Mouse (Mus musculus): ENCODE measurements around the gene Rpusd3.
A peak's percentile ranks its signal among the peaks of the same experiment; 100 is the strongest.

Gene Rpusd3

GRCm38 (mm10) chr6:113419199-113419587 is at the start of gene Rpusd3:
Gene Rpusd3, minus strand, starts transcription at chr6:113419340.
- peak; percentile 99 for DNase-seq (ENCODE audit: extremely low spot score, low read depth, low spot score)

- no peak for DNase-seq (ENCODE audit: extremely low spot score, low read depth, low spot score)
Measured at GRCm38 (mm10) chr6:113468512-113468911, 49.4 kb upstream of the Rpusd3 start.

DNA sequence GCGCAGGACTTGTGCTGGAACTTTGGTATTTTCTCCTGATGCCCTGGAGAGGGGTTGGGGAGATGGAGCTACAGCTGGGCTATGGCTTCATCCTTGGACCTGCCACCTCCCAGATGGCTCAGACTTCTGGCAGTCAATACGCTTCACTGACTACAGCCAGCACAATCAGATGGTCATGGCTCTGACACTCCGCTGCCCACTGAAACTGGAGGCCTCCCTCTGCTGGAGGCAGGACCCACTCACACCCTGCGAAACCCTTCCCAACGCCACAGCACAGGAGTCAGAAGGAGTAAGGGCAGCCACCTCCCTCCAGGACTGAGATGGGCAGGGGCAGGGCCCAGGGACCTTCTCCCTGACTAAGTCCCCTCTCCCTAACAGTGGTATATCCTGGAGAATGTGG is 46.5 kb upstream of the Rpusd3 start:
- no peak for DNase-seq (ENCODE audit: extremely low spot score, low read depth, low spot score)

DNA sequence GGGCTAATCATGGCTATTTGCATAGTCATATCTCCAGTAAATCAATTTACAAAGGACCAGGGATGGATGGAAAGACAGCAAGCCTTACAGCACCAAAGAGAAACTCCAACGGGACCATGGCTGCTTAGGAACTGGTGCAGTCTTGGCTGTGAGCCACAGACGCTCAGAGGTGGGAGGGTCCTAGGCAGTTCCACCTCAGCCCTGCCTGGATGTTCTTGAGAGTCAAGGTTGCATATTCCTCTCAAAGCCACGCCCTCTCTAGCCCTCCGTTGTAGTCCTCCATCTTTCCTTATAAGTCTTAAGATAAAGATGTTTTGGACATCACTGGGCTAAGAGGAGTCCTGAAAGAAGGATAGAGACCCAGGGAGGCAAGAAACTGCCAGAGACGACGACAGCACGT is 44.9 kb upstream of the Rpusd3 start:
- no peak for DNase-seq (ENCODE audit: extremely low spot score, low read depth, low spot score)

GRCm38 (mm10) chr6:113458635-113459034 is 39.5 kb upstream of the Rpusd3 start:
- no peak for DNase-seq (ENCODE audit: extremely low spot score, low read depth, low spot score)

DNA sequence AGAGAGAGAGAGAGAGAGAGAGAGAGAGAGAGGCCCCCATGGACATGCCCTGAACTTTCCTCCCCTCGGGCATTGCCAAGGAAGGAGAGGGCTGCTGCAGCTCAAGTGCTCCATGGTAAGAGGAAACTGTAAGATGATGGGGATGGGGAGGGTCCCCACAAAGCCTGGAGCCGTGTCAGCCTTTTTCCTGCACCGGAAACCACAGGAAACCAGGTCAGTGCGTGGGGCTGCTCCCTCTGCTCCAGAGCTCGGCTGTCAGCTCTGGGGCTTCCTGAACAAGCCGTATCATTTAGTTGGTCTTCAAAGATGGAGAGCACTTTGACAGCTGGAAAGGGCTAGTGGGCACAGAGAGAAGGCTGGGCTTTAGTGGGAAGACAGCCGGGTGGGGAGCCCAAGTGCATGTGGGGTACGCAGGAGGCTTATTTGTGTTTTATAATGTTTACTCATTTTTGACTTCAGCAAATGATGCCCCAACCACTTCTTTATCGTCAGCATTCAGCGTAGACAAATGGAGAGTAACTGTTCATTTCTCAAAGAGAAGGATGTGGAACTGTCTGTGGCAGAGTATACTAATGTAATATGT is 38.9 kb upstream of the Rpusd3 start, which contains the start of gene Il17re:
Il17re (plus strand) TSS at position 533 of the 583 bp plus-strand sequence.
- DNase-seq (ENCODE audit: extremely low spot score, low read depth, low spot score): no peak

GRCm38 (mm10) chr6:113455007-113455406 is 35.9 kb upstream of the Rpusd3 start:
- DNase-seq (ENCODE audit: extremely low spot score, low read depth, low spot score): no peak

DNA sequence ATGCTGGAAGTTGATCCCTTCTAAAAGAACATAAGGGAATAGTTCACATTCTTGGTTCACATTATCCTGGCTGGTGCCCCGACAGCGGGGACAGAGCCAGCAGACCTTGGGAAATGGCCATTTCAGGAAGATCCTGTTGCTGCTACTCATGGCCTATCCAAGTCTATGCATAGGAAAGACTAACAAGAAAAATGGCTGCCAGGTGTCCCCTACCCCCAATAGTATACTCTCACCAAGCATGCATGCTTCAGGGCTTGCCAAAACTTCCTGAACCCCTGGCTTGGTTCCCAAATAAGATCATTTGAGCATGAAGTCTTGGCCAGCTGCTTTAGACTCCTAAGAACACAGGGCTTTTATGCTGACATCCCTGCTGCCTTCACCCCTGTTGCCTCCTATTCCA is 32.7 kb upstream of the Rpusd3 start:
- no peak for DNase-seq (ENCODE audit: extremely low spot score, low read depth, low spot score)

GRCm38 (mm10) chr6:113447639-113448038 is 28.5 kb upstream of the Rpusd3 start:
- no peak for DNase-seq (ENCODE audit: extremely low spot score, low read depth, low spot score)

DNA sequence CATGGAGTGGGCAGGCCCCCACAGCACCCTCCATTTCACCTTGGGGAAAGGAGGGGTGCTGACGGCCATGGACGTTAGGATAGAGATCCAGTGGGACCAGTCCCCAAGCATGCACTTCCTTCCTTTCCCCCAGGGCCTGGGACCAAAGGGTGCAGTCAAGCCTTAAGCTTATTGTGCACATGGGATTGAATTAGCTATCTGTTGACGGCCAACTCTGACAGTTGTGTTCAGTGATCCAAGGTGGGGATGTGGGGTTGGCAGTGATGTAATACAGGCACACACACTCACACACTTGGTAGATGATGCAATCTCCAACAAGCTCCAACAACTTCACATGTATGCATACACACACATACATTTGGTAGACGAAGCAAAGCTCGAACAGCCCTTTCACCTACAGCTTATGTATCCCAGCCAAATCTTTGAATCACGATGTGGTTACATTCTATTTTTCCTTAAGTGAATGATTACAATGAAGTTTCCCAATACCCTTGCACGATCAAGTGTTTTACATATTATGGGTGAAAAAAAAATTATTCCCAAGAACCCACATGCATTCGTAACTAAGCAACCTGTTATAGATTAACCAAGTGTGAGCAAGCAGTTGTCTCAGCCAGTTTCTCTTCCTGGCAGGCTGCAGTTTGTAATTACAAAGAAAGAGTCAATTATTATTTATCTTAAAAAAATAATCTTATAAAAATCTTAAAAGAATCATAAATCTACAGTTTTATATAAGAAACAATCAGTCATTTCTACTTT is 25.2 kb upstream of the Rpusd3 start:
- DNase-seq (ENCODE audit: extremely low spot score, low read depth, low spot score): no peak

DNA sequence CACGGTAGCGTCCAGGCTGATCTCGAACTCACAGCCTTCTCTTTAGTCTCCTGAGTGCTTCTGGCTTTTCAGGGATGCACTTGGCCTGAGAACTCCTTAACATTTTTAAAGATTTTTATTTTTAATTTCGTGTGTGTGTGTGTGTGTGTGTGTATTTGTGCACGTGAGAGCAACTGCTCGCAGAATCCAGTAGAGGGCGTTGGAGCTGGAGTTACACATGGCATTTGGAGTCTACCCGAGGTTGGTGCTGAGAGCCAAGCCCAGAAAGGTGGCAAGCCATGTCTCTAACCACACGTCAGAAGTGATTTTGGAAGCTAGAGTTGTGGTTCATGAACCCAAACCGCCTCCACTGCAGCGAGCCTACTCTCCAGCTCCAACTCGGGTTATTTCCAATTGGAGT is 24.0 kb upstream of the Rpusd3 start:
- no peak for DNase-seq (ENCODE audit: extremely low spot score, low read depth, low spot score)

- peak; percentile 90 for DNase-seq (ENCODE audit: extremely low spot score, low read depth, low spot score)
Measured at GRCm38 (mm10) chr6:113442442-113443090, 23.4 kb upstream of the Rpusd3 start, which contains the start of gene Jagn1. Gene Jagn1, plus strand, starts transcription at chr6:113442569.

DNA sequence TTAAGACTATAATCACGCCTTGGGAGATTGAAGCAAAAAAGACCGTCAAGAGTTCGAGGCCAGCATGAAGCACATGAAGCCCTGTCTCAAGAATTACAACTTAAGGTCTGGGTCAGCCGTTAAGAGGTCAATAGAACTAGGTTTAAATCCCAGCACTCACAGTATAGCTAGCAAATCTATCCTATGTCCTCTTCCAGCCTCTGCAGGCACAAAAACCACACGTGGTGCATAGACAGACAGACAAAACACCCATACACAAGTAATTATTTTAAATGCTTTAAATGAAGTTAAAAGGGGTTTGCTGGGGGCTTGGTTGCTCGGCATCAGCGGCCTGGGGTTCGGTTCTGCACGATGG is 22.9 kb upstream of the Rpusd3 start:
- DNase-seq (ENCODE audit: extremely low spot score, low read depth, low spot score): no peak

DNA sequence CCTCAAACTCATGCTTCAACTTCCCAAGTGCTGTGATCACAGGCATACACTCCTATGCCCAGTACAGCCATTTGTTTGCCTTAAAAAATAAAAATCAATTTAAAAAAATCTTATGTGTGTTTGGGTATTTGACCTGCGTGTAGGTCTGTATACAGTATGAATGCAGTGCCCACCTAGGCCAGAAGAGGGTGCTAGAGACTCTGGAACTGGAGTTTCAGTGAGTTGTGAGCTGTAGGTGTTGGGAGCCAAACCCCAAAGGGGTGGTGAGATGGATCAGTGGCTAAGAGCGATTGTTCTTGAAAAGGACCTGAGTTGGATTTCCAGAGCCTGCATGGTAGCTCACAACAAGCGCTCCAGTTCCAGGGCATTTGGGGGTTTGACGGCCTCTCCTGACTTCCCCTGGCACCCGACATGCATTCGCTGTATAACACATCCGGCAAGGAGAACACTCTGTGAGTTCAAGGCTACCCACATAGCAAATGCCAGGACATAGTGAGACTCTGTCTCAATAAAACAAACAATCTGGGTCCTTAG is 22.1 kb upstream of the Rpusd3 start:
- peak; percentile 53 for DNase-seq (ENCODE audit: extremely low spot score, low read depth, low spot score)

- DNase-seq (ENCODE audit: extremely low spot score, low read depth, low spot score): no peak
Measured at GRCm38 (mm10) chr6:113440686-113441085, 21.5 kb upstream of the Rpusd3 start.

DNA sequence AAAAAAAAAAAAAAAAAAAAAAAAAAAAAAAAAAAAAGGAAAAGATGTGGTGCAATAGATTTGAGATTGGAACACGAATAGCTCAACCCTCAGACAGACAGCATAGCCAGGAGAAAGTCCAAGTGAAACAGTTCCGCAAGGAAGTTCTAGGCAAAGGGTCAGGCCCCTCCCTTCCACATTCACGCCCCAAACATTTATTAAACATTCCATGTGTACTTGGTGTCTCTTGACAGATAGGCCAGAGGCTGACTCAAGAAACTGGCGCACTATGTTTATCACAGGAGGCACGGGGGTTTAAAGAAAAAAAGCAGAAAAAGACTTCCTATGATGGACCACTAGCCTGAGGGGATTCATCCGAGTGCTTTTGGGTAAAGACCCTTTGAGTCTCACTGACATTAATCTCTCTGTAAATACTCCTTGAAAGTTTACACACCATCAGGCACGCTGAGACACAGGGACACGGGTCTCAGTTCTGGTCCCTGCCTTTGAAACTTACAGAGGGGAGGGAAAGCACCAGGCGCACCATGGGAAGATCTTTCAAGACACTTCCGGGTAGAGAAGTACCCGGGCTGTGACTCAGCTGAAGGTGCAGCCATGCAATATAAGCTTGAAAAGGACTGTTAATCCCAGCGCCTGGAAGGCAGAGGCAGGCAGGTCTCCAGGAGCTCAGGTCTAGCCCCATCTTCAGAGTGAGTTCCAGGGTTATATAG is 19.7 kb upstream of the Rpusd3 start:
- no peak for DNase-seq (ENCODE audit: extremely low spot score, low read depth, low spot score)

- no peak for DNase-seq (ENCODE audit: extremely low spot score, low read depth, low spot score)
Measured at GRCm38 (mm10) chr6:113437135-113437534, 18.0 kb upstream of the Rpusd3 start.

DNA sequence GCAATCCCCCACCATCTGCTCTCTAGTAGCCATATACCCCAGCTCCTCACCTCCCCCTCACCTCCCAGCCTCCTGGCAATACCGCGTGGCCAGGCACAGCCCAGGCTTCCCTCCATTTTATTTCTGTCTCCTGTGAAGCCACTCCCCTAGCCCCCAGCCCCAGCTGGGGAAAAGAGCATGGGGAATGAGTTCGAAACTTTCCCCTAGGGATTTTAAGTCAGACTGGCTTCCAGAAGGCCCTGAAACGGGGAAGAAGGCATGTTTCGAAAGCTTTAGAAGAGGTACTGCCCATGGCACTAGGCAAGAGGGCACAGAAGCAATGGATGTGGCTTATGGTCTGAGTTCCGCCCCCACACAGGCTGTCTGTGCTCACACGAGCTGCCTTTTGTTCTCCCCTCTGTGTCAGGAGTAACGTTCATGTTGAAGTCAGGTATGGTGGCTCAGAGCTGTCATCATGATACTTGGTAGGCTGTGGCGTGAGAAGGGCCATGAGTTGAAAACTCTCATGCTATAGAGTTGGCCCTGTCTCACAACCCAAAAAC is 16.6 kb upstream of the Rpusd3 start, which contains the start of gene Cidec:
Cidec (minus strand) TSS at position 97 of the 542 bp plus-strand sequence.
- DNase-seq (ENCODE audit: extremely low spot score, low read depth, low spot score): no peak

DNA sequence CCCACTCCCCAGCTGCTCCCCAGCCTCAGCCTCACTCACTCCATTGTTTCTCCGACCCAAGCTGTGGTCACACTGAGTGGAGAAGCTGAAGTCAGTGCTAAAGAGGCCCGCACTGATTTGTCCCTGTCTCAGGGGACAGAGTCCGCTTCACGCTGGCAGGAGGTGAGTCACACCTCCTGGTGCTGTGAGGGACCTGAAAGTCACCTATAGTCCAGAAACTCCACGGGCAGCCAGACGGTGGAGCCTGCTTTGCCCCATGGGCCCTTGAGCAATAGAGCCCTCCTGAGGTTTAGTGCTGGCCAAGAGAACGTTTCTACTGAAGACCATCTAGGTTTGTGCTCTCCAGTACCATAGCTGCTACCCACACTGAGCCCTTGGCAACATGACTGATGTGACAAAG is 15.6 kb upstream of the Rpusd3 start:
- no peak for DNase-seq (ENCODE audit: extremely low spot score, low read depth, low spot score)

DNA sequence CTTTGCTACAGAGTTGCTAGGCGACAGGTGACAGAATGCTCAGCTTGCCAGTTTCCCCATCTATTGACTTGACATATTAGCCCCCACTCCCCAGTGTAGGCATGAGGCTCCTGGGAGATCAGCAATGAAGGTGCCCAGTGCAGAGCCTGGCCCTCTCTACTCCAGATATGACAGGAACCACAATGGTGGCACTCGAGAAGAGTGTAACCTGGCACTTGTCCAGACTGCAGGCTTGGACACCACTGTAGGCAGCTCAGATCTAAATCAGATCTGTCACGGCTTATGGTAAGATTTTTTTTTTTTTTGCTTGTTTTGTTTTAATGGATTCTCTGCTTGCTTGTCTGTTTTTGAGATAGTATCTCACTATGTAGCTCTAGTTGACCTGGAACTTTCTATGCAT is 14.5 kb upstream of the Rpusd3 start:
- DNase-seq (ENCODE audit: extremely low spot score, low read depth, low spot score): no peak

- DNase-seq (ENCODE audit: extremely low spot score, low read depth, low spot score): no peak
Measured at GRCm38 (mm10) chr6:113431801-113432200, 12.7 kb upstream of the Rpusd3 start.
